Mouse (Mus musculus) heart, postnatal 0 days (tissue): ENCODE measurements at regions not wholly inside any gene's neighbourhood (a gene's known extent, or its start where the extent isn't known, plus 50 kb on each side); places are given as distances from the start of the nearest gene placed in this dataset.

Experiments used
- ATAC-seq: fragments of 200-750 bp; cut with Nextera tagmentation; 2 replicates; pipeline ENCODE4 v1.8.0; 2017; ENCODE audit warnings: low read depth, moderate number of reproducible peaks, moderate library complexity; ENCODE audit not compliant: insufficient read depth
- DNase-seq: peaks from one replicate; pipeline ENCODE4 v3.0.0-alpha.2; 2016; ENCODE audit warnings: low spot score
- H3K27ac ChIP-seq: fragments of 300-500 bp; sonication (generic); 2 replicates; pipeline ENCODE4 v1.5.1; 2014; ENCODE audit warnings: low read depth, mild to moderate bottlenecking
- H3K27me3 ChIP-seq: fragments of 300-500 bp; sonication (generic); 2 replicates; pipeline ENCODE4 v1.6.1; 2014; ENCODE audit warnings: low read length, mixed read lengths; ENCODE audit not compliant: control insufficient read depth, insufficient read depth
- H3K36me3 ChIP-seq: fragments of 300-500 bp; sonication (generic); replicated peaks from 2 replicates; pipeline ENCODE4 v1.6.1; 2014; ENCODE audit warnings: low read length, mixed read lengths; ENCODE audit not compliant: control insufficient read depth, insufficient read depth
- H3K4me1 ChIP-seq: fragments of 300-500 bp; sonication (generic); 2 replicates; pipeline ENCODE4 v1.6.1; 2014; ENCODE audit warnings: antibody characterized with exemption; ENCODE audit not compliant: control insufficient read depth, insufficient read depth
- H3K4me2 ChIP-seq: fragments of 300-500 bp; sonication (generic); 2 replicates; pipeline ENCODE4 v1.6.1; 2014; ENCODE audit warnings: low read depth, mild to moderate bottlenecking, low read length, moderate library complexity
- H3K4me3 ChIP-seq: fragments of 300-500 bp; sonication (generic); 2 replicates; pipeline ENCODE4 v1.5.1; 2014; ENCODE audit warnings: low read depth, low read length
- H3K9ac ChIP-seq: fragments of 300-500 bp; sonication (generic); replicated peaks from 2 replicates; pipeline ENCODE4 v1.6.1; 2014; ENCODE audit warnings: low read depth, low read length, mixed read lengths
- H3K9me3 ChIP-seq: fragments of 300-500 bp; sonication (generic); replicated peaks from 2 replicates; pipeline ENCODE4 v1.6.1; 2016; ENCODE audit warnings: low read length; ENCODE audit not compliant: control insufficient read depth
- CTCF ChIP-seq: IDR thresholded peaks from 2 replicates; pipeline ENCODE4 v1.5.1; 2016; ENCODE audit warnings: antibody characterized with exemption, control low read depth, low read depth
- EP300 ChIP-seq: IDR thresholded peaks from 2 replicates; pipeline ENCODE4 v1.6.1; 2016; ENCODE audit warnings: antibody characterized with exemption, low read depth
- WGBS: fragments of 180-500 bp; shearing (Covaris S2); extraction: QIAGEN DNeasy Blood & Tissue Kit; methylation state at CpG from one replicate; pipeline ENCODE4 v1.1.7; 2014; 5-methylcytosine and 5-hydroxymethylcytosine counted together

- 84% methylated on average over 6 of the region's 6 CpGs for WGBS
- Histone ChIP-seq H3K4me2 (no peak overlapping the region), H3K36me3 (no peaks in the 10 kb centered on the region), H3K27ac (no peak overlapping the region), H3K4me3 (no peak overlapping the region), H3K27me3 (peaks cover 95% of the 10 kb centered on the region), H3K9ac (no peak overlapping the region), H3K4me1 (no peaks in the 10 kb centered on the region), H3K9me3 (no peaks in the 10 kb centered on the region)
- TF ChIP-seq EP300 = no peak
- TF ChIP-seq CTCF = peak; percentile 26
- DNase-seq (no peak), ATAC-seq (no peak)
Observed at GRCm38 (mm10) chr8:88906244-88906643, 137.7 kb downstream of the Sall1 start.

- Histone ChIP-seq H3K27me3 (peaks cover 94% of the 10 kb centered on the region), H3K27ac (no peak overlapping the region), H3K4me1 (no peaks in the 10 kb centered on the region), H3K36me3 (no peaks in the 10 kb centered on the region), H3K9me3 (no peaks in the 10 kb centered on the region), H3K4me3 (no peak overlapping the region), H3K9ac (no peak overlapping the region), H3K4me2 (no peak overlapping the region)
- no peak for TF ChIP-seq CTCF
- TF ChIP-seq EP300 = no peak
- DNase-seq (no peak), ATAC-seq (no peak)
- whole genome bisulfite sequencing = 69% methylated on average over 12 of the region's 12 CpGs
Observed at GRCm38 (mm10) chr8:88903094-88903493, 140.9 kb downstream of the Sall1 start.

DNA sequence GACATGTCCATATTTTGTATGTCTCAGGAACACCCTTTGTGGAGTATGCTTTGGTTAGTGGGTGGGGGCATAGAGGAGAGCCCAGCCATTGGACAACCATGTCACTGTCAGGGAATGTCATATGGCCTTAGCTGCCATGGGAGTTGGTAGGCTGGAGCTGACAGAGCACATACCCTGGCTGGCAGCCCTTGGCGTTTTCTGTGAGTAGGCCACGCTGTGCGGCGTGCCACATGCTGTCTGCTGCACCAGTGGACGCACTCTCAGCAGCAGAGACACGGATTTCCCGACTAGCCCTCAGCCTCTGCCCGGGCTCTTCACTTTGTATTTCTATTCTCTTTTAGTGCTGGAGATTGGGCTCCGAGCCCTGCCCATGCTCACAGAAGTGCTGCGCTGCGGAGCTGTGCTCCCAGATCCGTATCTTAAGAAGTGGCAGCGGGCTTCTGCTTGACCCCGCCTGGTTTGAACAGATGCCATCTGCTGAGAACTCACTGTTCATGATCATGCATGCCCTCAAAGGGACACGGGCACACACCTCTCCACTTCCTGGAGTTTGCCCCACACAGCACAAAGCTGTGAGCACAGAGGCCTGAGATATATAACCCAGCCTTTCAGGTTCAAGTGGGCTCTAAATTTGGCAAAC lies 160.1 kb downstream of the Sall1 start:
- WGBS = 78% methylated on average over 15 of the region's 15 CpGs
- H3K9me3 ChIP-seq = no peaks in the 10 kb centered on the region
- no peak overlapping the region for H3K4me3 ChIP-seq
- peaks cover 31% of the 10 kb centered on the region for H3K27me3 ChIP-seq
- H3K4me1 ChIP-seq = no peaks in the 10 kb centered on the region
- H3K36me3 ChIP-seq = no peaks in the 10 kb centered on the region
- H3K9ac ChIP-seq = no peak overlapping the region
- ATAC-seq = no peak
- H3K4me2 ChIP-seq = no peak overlapping the region
- DNase-seq = no peak
- H3K27ac ChIP-seq = no peak overlapping the region
- TF ChIP-seq CTCF (no peak), EP300 (no peak)

DNA sequence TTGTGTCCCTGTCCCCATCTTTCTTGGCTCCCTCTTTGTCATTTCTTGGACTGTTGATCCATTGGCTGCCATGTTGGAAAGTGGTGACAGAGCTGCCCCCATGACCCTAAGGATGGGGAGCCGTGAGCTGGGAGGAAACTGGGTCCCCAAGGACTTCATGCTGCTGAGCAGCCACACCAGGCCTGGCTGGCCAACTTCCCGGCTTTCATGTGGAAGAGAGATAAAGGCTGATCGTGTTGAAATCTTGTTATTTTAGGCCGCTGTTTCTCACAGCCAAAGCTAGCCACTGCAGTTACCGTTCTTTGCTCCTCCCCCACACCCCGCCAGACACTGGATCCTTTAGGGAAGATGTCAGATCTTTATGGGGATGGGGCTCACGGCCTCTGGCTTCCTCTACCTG lies 164.1 kb downstream of the Sall1 start:
- 17% methylated on average over 7 of the region's 7 CpGs for WGBS
- peak; percentile 71 for ATAC-seq
- H3K27me3 ChIP-seq = peaks cover 46% of the 10 kb centered on the region
- H3K4me3 ChIP-seq = no peak overlapping the region
- H3K4me2 ChIP-seq = no peak overlapping the region
- TF ChIP-seq EP300 (no peak), CTCF (no peak)
- H3K36me3 ChIP-seq = no peaks in the 10 kb centered on the region
- no peaks in the 10 kb centered on the region for H3K9me3 ChIP-seq
- H3K27ac ChIP-seq = no peak overlapping the region
- no peak overlapping the region for H3K9ac ChIP-seq
- H3K4me1 ChIP-seq = no peaks in the 10 kb centered on the region
- peak; percentile 74 for DNase-seq

DNA sequence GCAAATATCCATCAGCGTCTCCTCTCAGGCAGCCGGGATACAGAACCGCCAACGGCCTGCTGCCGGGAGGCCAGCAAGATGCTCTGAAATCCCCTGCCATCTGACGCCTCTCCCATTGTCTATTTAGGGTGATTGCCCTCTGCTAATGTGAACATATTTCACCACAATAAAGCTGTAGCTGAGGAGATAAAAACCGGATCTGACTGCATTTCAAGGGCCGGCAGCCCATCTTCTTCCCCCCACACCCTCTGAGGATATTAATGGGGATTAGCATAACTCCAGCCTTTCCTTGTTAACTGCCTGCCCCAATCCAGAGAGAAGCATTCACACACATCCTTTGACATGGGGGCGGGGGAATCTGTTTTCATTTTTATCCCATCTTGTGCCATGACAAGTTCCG lies 166.0 kb downstream of the Sall1 start:
- H3K9ac ChIP-seq = no peak overlapping the region
- no peak overlapping the region for H3K4me2 ChIP-seq
- H3K4me1 ChIP-seq = no peaks in the 10 kb centered on the region
- ATAC-seq (no peak), DNase-seq (no peak)
- WGBS = 76% methylated on average over 10 of the region's 10 CpGs
- no peak overlapping the region for H3K27ac ChIP-seq
- peaks cover 43% of the 10 kb centered on the region for H3K27me3 ChIP-seq
- no peak for TF ChIP-seq CTCF
- no peaks in the 10 kb centered on the region for H3K9me3 ChIP-seq
- H3K36me3 ChIP-seq = no peaks in the 10 kb centered on the region
- no peak overlapping the region for H3K4me3 ChIP-seq

DNA sequence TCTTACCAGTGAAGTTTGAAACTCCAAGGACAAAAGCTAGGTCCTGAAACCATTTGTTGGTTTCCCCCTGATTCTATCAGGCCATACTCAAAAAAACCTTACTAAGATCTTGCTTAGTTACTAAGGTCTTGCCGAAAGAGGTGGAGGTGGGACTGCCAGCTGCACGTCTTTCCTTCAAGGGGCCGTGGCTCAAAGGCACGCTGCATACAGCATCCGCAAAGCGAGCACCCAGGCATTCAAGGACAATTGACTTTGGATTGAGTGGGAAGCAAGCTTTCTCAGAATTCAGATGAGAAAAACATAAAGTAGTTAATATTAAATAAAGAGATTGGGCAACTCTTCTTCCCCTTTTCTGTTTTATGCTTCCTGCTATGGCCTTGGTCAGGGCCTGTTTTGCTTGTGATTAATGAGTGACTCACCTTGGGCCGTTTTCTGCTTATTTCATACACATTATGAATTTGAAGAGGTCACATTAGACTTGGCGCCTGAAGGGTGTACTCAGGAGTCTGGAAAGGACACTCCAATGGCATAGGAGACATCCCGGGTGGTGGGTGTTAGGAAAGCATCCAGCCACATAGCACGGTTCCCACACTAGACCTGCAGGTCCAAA lies 166.1 kb downstream of the Cyld start:
- no peak overlapping the region for H3K4me3 ChIP-seq
- no peak overlapping the region for H3K27ac ChIP-seq
- no peak overlapping the region for H3K4me2 ChIP-seq
- H3K27me3 ChIP-seq = no peaks in the 10 kb centered on the region
- ATAC-seq = no peak
- DNase-seq = no peak
- TF ChIP-seq CTCF (no peak), EP300 (no peak)
- no peaks in the 10 kb centered on the region for H3K4me1 ChIP-seq
- H3K9ac ChIP-seq = no peak overlapping the region
- H3K9me3 ChIP-seq = no peaks in the 10 kb centered on the region
- H3K36me3 ChIP-seq = no peaks in the 10 kb centered on the region
- WGBS = 84% methylated on average over 10 of the region's 10 CpGs
